Mouse (Mus musculus): ENCODE data around the gene Ick.
"Not testable (repeated sequence)": the region's sequence is repeated elsewhere in the genome, so short reads cannot be mapped to it uniquely, and the experiment has no call there.

The Ick gene

GRCm38 (mm10) chr9:78108796-78109239 lies at the start of gene Ick, which contains the start of gene Fbxo9:
Ick (plus strand) TSS chr9:78109192.
Fbxo9 (minus strand) TSS chr9:78109065.
- DNase-seq (ENCODE audit: low spot score), result peak; percentile 85

GRCm38 (mm10) chr9:78059525-78060120 lies 49.4 kb upstream of the Ick start:
- DNase-seq (ENCODE audit: low spot score), result no peak

- no peak for DNase-seq (ENCODE audit: low spot score)
Measured at GRCm38 (mm10) chr9:78062392-78062791, 46.6 kb upstream of the Ick start.

- DNase-seq (ENCODE audit: low spot score), result no peak
Measured at GRCm38 (mm10) chr9:78064121-78064520, 44.9 kb upstream of the Ick start.

- DNase-seq (ENCODE audit: low spot score), result no peak
Measured at GRCm38 (mm10) chr9:78070496-78070895, 38.5 kb upstream of the Ick start.

- DNase-seq (ENCODE audit: low spot score), result no peak
Measured at GRCm38 (mm10) chr9:78071626-78072025, 37.4 kb upstream of the Ick start.

- not testable (repeated sequence) for DNase-seq (ENCODE audit: low spot score)
Measured at GRCm38 (mm10) chr9:78073291-78073690, 35.7 kb upstream of the Ick start.

- DNase-seq (ENCODE audit: low spot score), result no peak
Measured at GRCm38 (mm10) chr9:78073713-78074340, 35.2 kb upstream of the Ick start.

GRCm38 (mm10) chr9:78075256-78075655 lies 33.7 kb upstream of the Ick start:
- no peak for DNase-seq (ENCODE audit: low spot score)

GRCm38 (mm10) chr9:78078240-78078639 lies 30.8 kb upstream of the Ick start:
- DNase-seq (ENCODE audit: low spot score), result no peak

- no peak for DNase-seq (ENCODE audit: low spot score)
Measured at GRCm38 (mm10) chr9:78081835-78082234, 27.2 kb upstream of the Ick start.

GRCm38 (mm10) chr9:78084341-78084740 lies 24.7 kb upstream of the Ick start:
- no peak for DNase-seq (ENCODE audit: low spot score)

GRCm38 (mm10) chr9:78085722-78086287 lies 23.2 kb upstream of the Ick start:
- no peak for DNase-seq (ENCODE audit: low spot score)

- DNase-seq (ENCODE audit: low spot score), result no peak
Measured at GRCm38 (mm10) chr9:78087751-78088150, 21.2 kb upstream of the Ick start.

- DNase-seq (ENCODE audit: low spot score), result no peak
Measured at GRCm38 (mm10) chr9:78088521-78088920, 20.5 kb upstream of the Ick start.

- no peak for DNase-seq (ENCODE audit: low spot score)
Measured at GRCm38 (mm10) chr9:78088971-78089370, 20.0 kb upstream of the Ick start.

GRCm38 (mm10) chr9:78089906-78090305 lies 19.1 kb upstream of the Ick start:
- DNase-seq (ENCODE audit: low spot score), result no peak

GRCm38 (mm10) chr9:78090596-78090995 lies 18.4 kb upstream of the Ick start:
- DNase-seq (ENCODE audit: low spot score), result no peak

- DNase-seq (ENCODE audit: low spot score), result no peak
Measured at GRCm38 (mm10) chr9:78095686-78096085, 13.3 kb upstream of the Ick start.

- no peak for DNase-seq (ENCODE audit: low spot score)
Measured at GRCm38 (mm10) chr9:78096376-78096775, 12.6 kb upstream of the Ick start.

GRCm38 (mm10) chr9:78100956-78101355 lies 8.0 kb upstream of the Ick start:
- no peak for DNase-seq (ENCODE audit: low spot score)

GRCm38 (mm10) chr9:78101431-78101830 lies 7.6 kb upstream of the Ick start:
- DNase-seq (ENCODE audit: low spot score), result no peak

- DNase-seq (ENCODE audit: low spot score), result no peak
Measured at GRCm38 (mm10) chr9:78103965-78104560, 4.9 kb upstream of the Ick start.

All from layer of hippocampus, adult 9-10 months (tissue).